Mouse (Mus musculus) midbrain, embryonic 16.5 days (tissue): Measurements from ENCODE around the gene Grb2. TPM values are rescaled to one million over a fixed set of nuclear protein-coding genes. Genes with fewer than 3 reads are reported as not detected.

Source experiments
- ATAC-seq: fragments of 200-750 bp; cut with Nextera tagmentation; 2 replicates; pipeline ENCODE4 v1.8.0; 2017; ENCODE audit warnings: moderate TSS enrichment
- H3K27ac ChIP-seq: fragments of 300-500 bp; sonication (generic); 2 replicates; pipeline ENCODE4 v1.5.1; 2014; ENCODE audit warnings: mild to moderate bottlenecking, low read length, mixed read lengths
- H3K27me3 ChIP-seq: fragments of 300-500 bp; sonication (generic); 2 replicates; pipeline ENCODE4 v1.6.1; 2014; ENCODE audit warnings: low read depth, low read length, mixed read lengths; ENCODE audit not compliant: control insufficient read depth, insufficient read depth
- H3K36me3 ChIP-seq: fragments of 300-500 bp; sonication (generic); 2 replicates; pipeline ENCODE4 v1.6.1; 2014; ENCODE audit warnings: mild to moderate bottlenecking, low read length, moderate library complexity, mixed read lengths; ENCODE audit not compliant: control insufficient read depth, insufficient read depth
- H3K4me1 ChIP-seq: fragments of 300-500 bp; sonication (generic); 2 replicates; pipeline ENCODE4 v1.6.1; 2014; ENCODE audit warnings: mild to moderate bottlenecking, low read length, mixed read lengths; ENCODE audit not compliant: control insufficient read depth, insufficient read depth
- H3K4me2 ChIP-seq: fragments of 300-500 bp; sonication (generic); 2 replicates; pipeline ENCODE4 v1.6.1; 2014; ENCODE audit warnings: mild to moderate bottlenecking, low read length, mixed read lengths
- H3K4me3 ChIP-seq: fragments of 300-500 bp; sonication (generic); 2 replicates; pipeline ENCODE4 v1.5.1; 2014; ENCODE audit warnings: low read depth, mild to moderate bottlenecking, low read length, moderate library complexity, mixed read lengths
- H3K9ac ChIP-seq: fragments of 300-500 bp; sonication (generic); 2 replicates; pipeline ENCODE4 v1.6.1; 2014; ENCODE audit warnings: low read depth, low read length, mixed read lengths
- H3K9me3 ChIP-seq: fragments of 300-500 bp; sonication (generic); replicated peaks from 2 replicates; pipeline ENCODE4 v1.6.1; 2014; ENCODE audit warnings: mild to moderate bottlenecking, low read length, mixed read lengths; ENCODE audit not compliant: control insufficient read depth, poor library complexity, severe bottlenecking
- WGBS: fragments of 180-500 bp; shearing (Covaris S2); extraction: QIAGEN DNeasy Blood & Tissue Kit; methylation state at CpG from one replicate; pipeline ENCODE4 v1.1.7; 2014; 5-methylcytosine and 5-hydroxymethylcytosine counted together
- polyA plus RNA-seq: library from polyadenylated mRNA; unstranded; fragments of >200 nt; fragmentation: Nextera tagmentation; extraction: Ambion mirVana; gene quantifications from 2 replicates; pipeline ENCODE4 v1.2.1, GENCODE M21; 2015

The Grb2 gene
- polyA plus RNA-seq, 1 experiment from 2014 or later = 196 TPM

DNA sequence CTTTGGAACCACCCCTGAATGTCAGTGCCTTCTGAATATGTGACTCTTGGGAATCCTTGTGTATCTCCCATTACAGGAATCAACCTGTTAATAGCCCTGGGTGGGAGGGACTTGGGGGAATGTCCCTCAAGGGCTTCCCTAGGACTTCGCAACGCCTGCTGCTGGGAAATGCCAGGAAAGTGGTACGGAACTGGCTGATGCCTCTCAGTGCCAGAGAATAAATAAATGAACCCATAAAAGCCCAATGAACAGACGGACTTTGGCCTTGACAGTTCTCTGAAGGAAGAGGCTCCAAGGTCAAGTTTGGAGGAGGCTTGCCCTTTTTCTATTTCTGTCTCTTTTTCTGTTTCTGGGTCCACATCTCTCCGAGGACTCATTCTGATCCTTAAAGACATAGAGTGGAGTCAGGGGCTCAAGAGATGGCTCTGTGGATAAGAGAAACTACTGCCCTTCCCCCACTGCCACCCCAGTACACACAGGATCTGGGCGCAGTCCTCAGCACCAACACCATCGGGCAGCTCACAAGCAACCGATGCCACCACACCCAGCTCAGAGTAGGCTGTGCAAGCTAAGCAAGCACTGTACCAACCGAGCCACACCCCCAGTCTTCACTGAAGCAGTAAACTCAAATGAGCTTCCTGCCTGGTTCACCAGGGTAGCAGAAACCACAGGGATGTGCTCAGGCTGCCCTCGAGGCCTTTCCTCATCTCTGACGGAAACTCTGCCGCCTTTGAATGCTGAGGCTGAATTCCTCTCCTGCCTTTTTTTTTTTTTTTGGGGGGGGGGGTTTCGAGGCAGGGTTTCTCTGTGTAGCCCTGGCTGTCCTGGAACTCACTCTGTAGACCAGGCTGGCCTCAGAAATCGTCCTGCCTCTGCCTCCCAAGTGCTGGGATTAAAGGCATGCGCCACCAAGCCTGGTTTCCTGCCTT lies 8.3 kb upstream of the Grb2 start:
- Histone ChIP-seq H3K4me1 (no peaks in the 10 kb centered on the region), H3K9ac (no peak overlapping the region), H3K27ac (no peak overlapping the region), H3K4me2 (no peak overlapping the region), H3K36me3 (no peaks in the 10 kb centered on the region), H3K27me3 (no peaks in the 10 kb centered on the region), H3K9me3 (no peaks in the 10 kb centered on the region), H3K4me3 (no peak overlapping the region)
- 76% methylated on average over 15 of the region's 15 CpGs for WGBS
- ATAC-seq = no peak

DNA sequence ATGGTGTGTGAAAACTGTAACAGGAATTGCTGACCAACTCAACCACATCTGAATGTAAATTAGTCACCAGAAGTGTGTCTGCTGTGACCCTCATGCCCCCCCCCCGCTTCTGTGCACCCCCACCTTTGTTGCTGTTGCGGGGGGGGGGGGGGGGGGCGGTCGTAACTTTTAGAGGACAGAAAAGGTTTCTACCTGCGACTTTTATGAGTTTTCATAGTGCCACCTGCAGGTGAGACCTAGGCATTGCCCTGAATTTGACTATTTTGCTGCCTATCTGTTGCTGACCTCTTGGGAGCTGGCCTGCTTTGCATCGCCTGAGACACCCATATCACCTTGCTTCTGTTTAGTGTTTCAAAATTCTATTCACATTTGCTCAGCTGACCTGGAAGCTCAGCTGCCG lies 6.1 kb upstream of the Grb2 start:
- Histone ChIP-seq H3K4me3 (no peak overlapping the region), H3K27me3 (no peaks in the 10 kb centered on the region), H3K4me1 (peaks cover 9% of the 10 kb centered on the region), H3K36me3 (no peaks in the 10 kb centered on the region), H3K27ac (no peak overlapping the region), H3K9me3 (no peaks in the 10 kb centered on the region), H3K4me2 (no peak overlapping the region), H3K9ac (no peak overlapping the region)
- WGBS = 10% methylated on average over 5 of the region's 7 CpGs
- no peak for ATAC-seq

GRCm38 (mm10) chr11:115713447-115713846 lies 5.0 kb upstream of the Grb2 start:
- H3K27me3 ChIP-seq = no peaks in the 10 kb centered on the region
- no peak overlapping the region for H3K4me3 ChIP-seq
- WGBS = 93% methylated on average over 3 of the region's 3 CpGs
- no peaks in the 10 kb centered on the region for H3K9me3 ChIP-seq
- ATAC-seq = no peak
- no peak overlapping the region for H3K27ac ChIP-seq
- H3K36me3 ChIP-seq = no peaks in the 10 kb centered on the region
- H3K9ac ChIP-seq = no peak overlapping the region
- H3K4me2 ChIP-seq = no peak overlapping the region
- peaks cover 13% of the 10 kb centered on the region for H3K4me1 ChIP-seq

DNA sequence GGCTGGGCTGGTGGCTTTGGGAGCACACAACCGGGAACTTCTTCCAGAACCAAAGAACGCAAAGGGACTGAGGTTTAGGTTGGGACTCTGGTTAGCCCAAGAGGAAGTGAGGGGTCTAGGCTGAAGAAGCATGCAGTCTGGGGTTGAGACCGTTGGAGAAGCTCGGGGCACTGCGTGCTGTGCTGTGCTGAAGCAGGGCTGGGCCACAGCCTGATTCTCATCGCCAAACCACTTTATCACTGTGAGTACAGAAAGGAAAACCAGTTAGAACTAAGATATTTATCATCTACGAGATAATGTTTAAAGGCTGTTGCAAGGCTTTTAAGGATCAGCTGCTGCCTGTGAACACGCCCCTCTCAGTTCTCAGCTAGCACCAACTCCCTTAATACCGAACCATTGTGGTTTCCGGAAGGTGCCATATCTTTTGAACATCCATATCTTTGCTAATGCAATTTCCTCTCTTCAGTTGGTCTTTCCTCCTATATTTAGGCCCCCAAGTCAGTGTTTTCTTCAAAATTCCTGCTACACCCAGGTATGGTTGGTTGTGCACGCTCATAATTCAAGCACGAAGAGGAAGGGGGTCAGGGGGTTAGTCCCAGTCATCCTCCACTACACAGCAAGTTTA lies 4.4 kb upstream of the Grb2 start:
- no peak overlapping the region for H3K27ac ChIP-seq
- 87% methylated on average over 12 of the region's 12 CpGs for WGBS
- ATAC-seq = no peak

GRCm38 (mm10) chr11:115712268-115712667 lies 3.9 kb upstream of the Grb2 start:
- Histone ChIP-seq H3K9ac (no peak overlapping the region), H3K27ac (no peak overlapping the region), H3K9me3 (no peaks in the 10 kb centered on the region), H3K4me3 (no peak overlapping the region), H3K4me2 (no peak overlapping the region), H3K27me3 (no peaks in the 10 kb centered on the region), H3K4me1 (peaks cover 15% of the 10 kb centered on the region), H3K36me3 (no peaks in the 10 kb centered on the region)
- WGBS = 80% methylated on average over 2 of the region's 2 CpGs
- ATAC-seq = no peak

More for the DNA sequence above, 4.4 kb upstream of the Grb2 start:
- H3K27me3 ChIP-seq = no peaks in the 10 kb centered on the region
- no peak overlapping the region for H3K4me3 ChIP-seq
- H3K4me1 ChIP-seq = peaks cover 13% of the 10 kb centered on the region
- no peaks in the 10 kb centered on the region for H3K36me3 ChIP-seq
- no peaks in the 10 kb centered on the region for H3K9me3 ChIP-seq
- H3K9ac ChIP-seq = no peak overlapping the region
- H3K4me2 ChIP-seq = no peak overlapping the region

GRCm38 (mm10) chr11:115711133-115711532 lies 2.7 kb upstream of the Grb2 start:
- Histone ChIP-seq H3K9me3 (no peaks in the 10 kb centered on the region), H3K4me2 (no peak overlapping the region), H3K4me3 (no peak overlapping the region), H3K4me1 (peaks cover 25% of the 10 kb centered on the region), H3K27me3 (no peaks in the 10 kb centered on the region), H3K27ac (no peak overlapping the region), H3K36me3 (no peaks in the 10 kb centered on the region), H3K9ac (no peak overlapping the region)
- ATAC-seq = no peak
- 87% methylated on average over 9 of the region's 9 CpGs for WGBS

GRCm38 (mm10) chr11:115709829-115710559 lies 1.6 kb upstream of the Grb2 start:
- Histone ChIP-seq H3K4me3 (peak overlapping the region; percentile 82), H3K27me3 (no peaks in the 10 kb centered on the region), H3K36me3 (no peaks in the 10 kb centered on the region), H3K9ac (peak overlapping the region; percentile 65; the same call in 1 of the 2 replicates), H3K4me2 (peak overlapping the region; percentile 77), H3K4me1 (peaks cover 25% of the 10 kb centered on the region), H3K27ac (peak overlapping the region; percentile 88), H3K9me3 (no peaks in the 10 kb centered on the region)
- ATAC-seq = no peak
- 53% methylated on average over 6 of the region's 6 CpGs for WGBS

DNA sequence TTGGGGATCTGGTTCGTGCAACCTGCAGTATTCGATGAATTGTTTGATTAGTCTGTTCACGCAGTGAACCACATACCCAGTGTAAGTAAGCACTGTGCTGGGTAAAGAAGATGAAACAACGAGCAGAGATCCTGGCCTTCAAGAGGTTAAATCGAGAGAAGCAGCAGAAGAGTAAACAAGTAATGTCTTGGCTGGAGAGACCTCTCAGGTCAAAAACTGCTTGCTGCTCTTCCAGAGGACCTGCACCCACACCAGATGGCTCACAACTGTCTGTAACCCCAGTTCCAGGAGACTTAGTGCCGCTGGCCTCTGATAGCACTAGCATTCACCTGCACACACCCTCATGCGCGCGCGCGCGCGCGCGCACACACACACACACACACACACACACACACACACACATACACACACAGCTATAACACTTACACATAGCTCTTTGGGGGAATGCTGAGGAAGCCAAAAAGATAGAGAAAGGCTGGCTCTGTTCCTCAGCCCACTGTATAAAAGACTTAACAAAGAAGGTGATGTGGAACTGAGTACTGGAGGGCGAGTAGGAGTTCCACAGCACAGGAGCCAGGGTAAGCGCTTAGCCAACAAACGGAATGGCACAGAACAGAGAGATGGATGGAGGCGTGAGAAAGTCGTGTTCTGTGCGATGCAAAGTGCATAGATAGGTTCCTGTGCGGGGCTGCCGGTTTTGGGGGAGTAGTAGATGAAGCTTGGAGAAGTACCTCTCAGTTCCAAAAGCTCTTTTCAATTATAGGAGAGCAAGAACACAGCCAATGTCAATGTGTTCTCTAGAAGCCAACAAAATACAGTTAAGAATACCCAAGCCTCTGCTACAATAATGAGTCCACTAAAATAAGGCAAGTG lies 795 bp upstream of the Grb2 start:
- peak overlapping the region; percentile 82 for H3K4me3 ChIP-seq
- no peaks in the 10 kb centered on the region for H3K9me3 ChIP-seq
- peak overlapping the region; percentile 88 for H3K27ac ChIP-seq
- H3K4me1 ChIP-seq = peaks cover 25% of the 10 kb centered on the region
- 1% methylated on average over 23 of the region's 23 CpGs for WGBS
- no peaks in the 10 kb centered on the region for H3K36me3 ChIP-seq
- peak overlapping the region; percentile 65 for H3K9ac ChIP-seq
- peak; percentile 83 for ATAC-seq
- H3K4me2 ChIP-seq = peak overlapping the region; percentile 77
- H3K27me3 ChIP-seq = no peaks in the 10 kb centered on the region
